Mouse (Mus musculus): ENCODE data around the gene Tbrg1. TPM values are rescaled to one million over a fixed set of nuclear protein-coding genes. Genes with fewer than 3 reads are reported as not detected.
A peak's percentile ranks its signal among the peaks of the same experiment; 100 is the strongest.

Gene Tbrg1
- polyA plus RNA-seq, 1 experiment from 2014 or later = 261 TPM

GRCm38 (mm10) chr9:37605089-37605488 is 52.0 kb downstream of the Tbrg1 start:
- no peak for ATAC-seq
- Histone ChIP-seq H3K27me3 (replicated peaks; ENCODE audit: control insufficient read depth, insufficient read depth, low read length) (no peaks in the 10 kb centered on the region), H3K27ac (ENCODE audit: low read depth, low read length) (no peak overlapping the region), H3K36me3 (ENCODE audit: control insufficient read depth, insufficient read depth) (no peaks in the 10 kb centered on the region), H3K9me3 (ENCODE audit: control insufficient read depth) (no peaks in the 10 kb centered on the region), H3K4me1 (replicated peaks; ENCODE audit: control insufficient read depth, insufficient read depth, low read length) (no peaks in the 10 kb centered on the region), H3K4me2 (replicated peaks; ENCODE audit: low read depth) (no peak overlapping the region), H3K4me3 (ENCODE audit: low read depth, low read length) (no peak overlapping the region), H3K9ac (ENCODE audit: low read depth, low read length) (no peak overlapping the region)
- WGBS = 80% methylated on average over 3 of the region's 3 CpGs
- no peak for TF ChIP-seq CTCF (IDR thresholded peaks at IDR 0.05; ENCODE audit: low read depth)

GRCm38 (mm10) chr9:37600538-37601205 is 56.4 kb downstream of the Tbrg1 start:
- Histone ChIP-seq H3K4me2 (replicated peaks; ENCODE audit: low read depth) (no peak overlapping the region), H3K36me3 (ENCODE audit: control insufficient read depth, insufficient read depth) (no peaks in the 10 kb centered on the region), H3K9me3 (ENCODE audit: control insufficient read depth) (no peaks in the 10 kb centered on the region), H3K9ac (ENCODE audit: low read depth, low read length) (no peak overlapping the region), H3K27me3 (replicated peaks; ENCODE audit: control insufficient read depth, insufficient read depth, low read length) (no peaks in the 10 kb centered on the region), H3K27ac (ENCODE audit: low read depth, low read length) (no peak overlapping the region), H3K4me1 (replicated peaks; ENCODE audit: control insufficient read depth, insufficient read depth, low read length) (no peaks in the 10 kb centered on the region), H3K4me3 (ENCODE audit: low read depth, low read length) (no peak overlapping the region)
- ATAC-seq = 0 out of 2 replicates have a peak, but pooled peaks have one; percentile 28
- no peak for TF ChIP-seq CTCF (IDR thresholded peaks at IDR 0.05; ENCODE audit: low read depth)
- 90% methylated on average over 2 of the region's 2 CpGs for WGBS

Other genes with a start within 250 kb of the Tbrg1 start
- gene Robo3, start 224.1 kb downstream of the Tbrg1 start, polyA plus RNA-seq (2015; fragmentation: Nextera tagmentation; extraction: Ambion mirVana) = 0.07 TPM in 1 of 2 replicates, not detected in the other
- gene Msantd2, start 168.0 kb downstream of the Tbrg1 start, polyA plus RNA-seq (2015; fragmentation: Nextera tagmentation; extraction: Ambion mirVana) = 7.4 and 8.8 TPM in 2 replicates
- gene Esam, start 129.2 kb downstream of the Tbrg1 start, polyA plus RNA-seq (2015; fragmentation: Nextera tagmentation; extraction: Ambion mirVana) = 27.5 and 28.6 TPM in 2 replicates
- 6.1 and 10.3 TPM in 2 replicates for gene Vsig2, start 118.1 kb downstream of the Tbrg1 start, polyA plus RNA-seq (2015; fragmentation: Nextera tagmentation; extraction: Ambion mirVana)
- gene Nrgn, start 104.4 kb downstream of the Tbrg1 start, polyA plus RNA-seq (2015; fragmentation: Nextera tagmentation; extraction: Ambion mirVana) = 1.2 and 1.9 TPM in 2 replicates
- 15.0 and 22.1 TPM in 2 replicates for gene Siae, start 101.6 kb downstream of the Tbrg1 start, polyA plus RNA-seq (2015; fragmentation: Nextera tagmentation; extraction: Ambion mirVana)
- gene Spa17, start 43.6 kb downstream of the Tbrg1 start, polyA plus RNA-seq (2015; fragmentation: Nextera tagmentation; extraction: Ambion mirVana) = 3.8 and 4.3 TPM in 2 replicates
- not detected in 2 replicates for gene Panx3, start 11.9 kb upstream of the Tbrg1 start, polyA plus RNA-seq (2015; fragmentation: Nextera tagmentation; extraction: Ambion mirVana)
- gene Olfr160, start 58.9 kb upstream of the Tbrg1 start, polyA plus RNA-seq (2015; fragmentation: Nextera tagmentation; extraction: Ambion mirVana) = not detected in 2 replicates
- gene Olfr874, start 87.8 kb upstream of the Tbrg1 start, polyA plus RNA-seq (2015; fragmentation: Nextera tagmentation; extraction: Ambion mirVana) = not detected in 2 replicates
- gene Olfr875, start 114.5 kb upstream of the Tbrg1 start, polyA plus RNA-seq (2015; fragmentation: Nextera tagmentation; extraction: Ambion mirVana) = not detected in 2 replicates
- not detected in 2 replicates for gene Olfr876, start 145.7 kb upstream of the Tbrg1 start, polyA plus RNA-seq (2015; fragmentation: Nextera tagmentation; extraction: Ambion mirVana)
- not detected in 2 replicates for gene Olfr877, start 197.0 kb upstream of the Tbrg1 start, polyA plus RNA-seq (2015; fragmentation: Nextera tagmentation; extraction: Ambion mirVana)
- gene Olfr145, start 239.4 kb upstream of the Tbrg1 start, polyA plus RNA-seq (2015; fragmentation: Nextera tagmentation; extraction: Ambion mirVana) = not detected in 2 replicates

Measured in intestine, postnatal 0 days (tissue).